Mouse (Mus musculus) ES-Bruce4 (cell line): ENCODE data around the gene Nmi.

Source experiments
- CTCF ChIP-seq: IDR thresholded peaks from one replicate; pipeline ENCODE4 v1.8.1; 2011; ENCODE audit warnings: low read depth, low read length
- EP300 ChIP-seq: IDR thresholded peaks from 2 replicates; pipeline ENCODE4 v1.6.1; 2011; ENCODE audit warnings: low read depth, low read length; ENCODE audit not compliant: insufficient read depth
- POLR2A ChIP-seq: IDR thresholded peaks from one replicate; pipeline ENCODE4 v1.8.1; 2011; ENCODE audit warnings: low read length; ENCODE audit not compliant: insufficient read depth

- TF ChIP-seq POLR2A (no peak), CTCF (no peak), EP300 (no peak)
These were observed 42.1 kb downstream of the Nmi start for GRCm38 (mm10) chr2:51931241-51931640.
